Mouse (Mus musculus): Measurements from ENCODE around the gene Gm49325.

- no peak for TF ChIP-seq CTCF (IDR thresholded peaks at IDR 0.05; ENCODE audit: control insufficient read depth, insufficient read depth, low read length)
- no peak for TF ChIP-seq POLR2A (IDR thresholded peaks at IDR 0.05; ENCODE audit: borderline replicate concordance, control insufficient read depth, low read depth, low read length)
Observed at GRCm38 (mm10) chr10:77673765-77674164, 67.8 kb downstream of the Gm49325 start.

Data from bone marrow, adult 2 months (tissue).